Mouse (Mus musculus): ENCODE data around the gene Krt20. TPM values are rescaled to one million over a fixed set of nuclear protein-coding genes. Genes with fewer than 3 reads are reported as not detected.

The Krt20 gene
- polyA plus RNA-seq, 1 experiment from 2014 or later: 0.70 TPM

DNA sequence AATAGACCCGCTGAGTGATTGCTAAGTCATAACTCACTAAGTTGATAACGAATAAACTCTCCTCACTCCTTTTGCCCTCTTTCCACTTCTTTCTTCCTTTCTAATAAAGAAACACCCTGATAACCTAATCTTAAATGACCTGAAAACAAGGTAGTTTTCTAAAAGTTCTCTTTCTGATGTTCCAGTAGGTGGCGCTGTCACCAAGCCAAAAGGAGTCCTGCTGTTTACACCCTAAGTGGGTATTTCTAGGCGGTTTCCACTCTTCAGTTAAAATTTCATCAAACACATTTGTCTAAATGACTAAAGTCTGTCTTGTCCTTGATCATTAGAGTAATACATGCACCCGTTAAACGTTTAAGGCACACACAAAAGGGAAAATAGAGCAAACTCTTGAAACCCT lies 24.7 kb downstream of the Krt20 start:
- ATAC-seq (ENCODE audit: insufficient number of reproducible peaks, insufficient read depth, low FRiP score, low read depth): no peak
- Histone ChIP-seq H3K9me3 (ENCODE audit: control insufficient read depth, low read length) (no peaks in the 10 kb centered on the region), H3K9ac (ENCODE audit: low read length) (no peak overlapping the region), H3K4me3 (ENCODE audit: control insufficient read depth in 1 of 2, insufficient read depth in 1 of 2, low read depth in 1 of 2, low read length in 2 of 2) (no peak overlapping the region), H3K4me1 (ENCODE audit: control insufficient read depth in 2 of 2, insufficient read depth in 2 of 2, low read length in 2 of 2) (no peaks in the 10 kb centered on the region), H3K36me3 (ENCODE audit: control insufficient read depth, insufficient read depth, low read length) (no peaks in the 10 kb centered on the region), H3K27ac (replicated peaks in 1 of 2; ENCODE audit: control insufficient read depth in 1 of 2, insufficient read depth in 1 of 2, low read depth in 2 of 2, low read length in 2 of 2) (no peak overlapping the region), H3K27me3 (ENCODE audit: control insufficient read depth, insufficient read depth, low read length) (peaks cover 3% of the 10 kb centered on the region; the same call in 1 of the 2 replicates), H3K4me2 (ENCODE audit: low read length) (no peak overlapping the region)
- 16% methylated on average over 6 of the region's 6 CpGs for WGBS

DNA sequence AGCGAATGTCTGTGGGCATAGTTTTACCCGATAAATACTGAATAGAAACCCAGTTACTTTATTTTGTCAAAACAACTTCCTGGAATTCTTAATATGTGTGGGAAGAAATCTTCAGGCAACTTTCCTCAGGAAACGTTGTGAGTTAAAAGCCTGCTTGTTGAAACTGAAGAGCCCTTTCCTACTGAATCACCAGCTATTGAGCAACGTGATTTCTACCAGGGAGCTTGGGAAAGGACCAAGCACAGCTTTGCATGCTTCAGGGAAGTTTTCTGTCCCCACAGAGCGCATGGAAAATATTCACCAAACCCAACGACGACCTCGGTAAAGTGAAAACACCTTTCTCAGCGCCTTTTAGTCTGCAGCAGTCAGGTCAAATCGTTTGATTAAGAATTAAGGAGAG lies 31.8 kb downstream of the Krt20 start:
- ATAC-seq (ENCODE audit: insufficient number of reproducible peaks, insufficient read depth, low FRiP score, low read depth): no peak
- H3K9me3 ChIP-seq (ENCODE audit: control insufficient read depth, low read length): no peaks in the 10 kb centered on the region
- no peak overlapping the region for H3K9ac ChIP-seq (ENCODE audit: low read length)
- H3K36me3 ChIP-seq (ENCODE audit: control insufficient read depth, insufficient read depth, low read length): no peaks in the 10 kb centered on the region
- no peaks in the 10 kb centered on the region for H3K4me1 ChIP-seq (ENCODE audit: control insufficient read depth in 2 of 2, insufficient read depth in 2 of 2, low read length in 2 of 2)
- peaks cover 7% of the 10 kb centered on the region; the same call in 1 of the 2 replicates for H3K27me3 ChIP-seq (ENCODE audit: control insufficient read depth, insufficient read depth, low read length)
- no peak overlapping the region for H3K4me2 ChIP-seq (ENCODE audit: low read length)
- H3K27ac ChIP-seq (replicated peaks in 1 of 2; ENCODE audit: control insufficient read depth in 1 of 2, insufficient read depth in 1 of 2, low read depth in 2 of 2, low read length in 2 of 2): no peak overlapping the region
- WGBS: 63% methylated on average over 10 of the region's 10 CpGs
- no peak overlapping the region for H3K4me3 ChIP-seq (ENCODE audit: control insufficient read depth in 1 of 2, insufficient read depth in 1 of 2, low read depth in 1 of 2, low read length in 2 of 2)

DNA sequence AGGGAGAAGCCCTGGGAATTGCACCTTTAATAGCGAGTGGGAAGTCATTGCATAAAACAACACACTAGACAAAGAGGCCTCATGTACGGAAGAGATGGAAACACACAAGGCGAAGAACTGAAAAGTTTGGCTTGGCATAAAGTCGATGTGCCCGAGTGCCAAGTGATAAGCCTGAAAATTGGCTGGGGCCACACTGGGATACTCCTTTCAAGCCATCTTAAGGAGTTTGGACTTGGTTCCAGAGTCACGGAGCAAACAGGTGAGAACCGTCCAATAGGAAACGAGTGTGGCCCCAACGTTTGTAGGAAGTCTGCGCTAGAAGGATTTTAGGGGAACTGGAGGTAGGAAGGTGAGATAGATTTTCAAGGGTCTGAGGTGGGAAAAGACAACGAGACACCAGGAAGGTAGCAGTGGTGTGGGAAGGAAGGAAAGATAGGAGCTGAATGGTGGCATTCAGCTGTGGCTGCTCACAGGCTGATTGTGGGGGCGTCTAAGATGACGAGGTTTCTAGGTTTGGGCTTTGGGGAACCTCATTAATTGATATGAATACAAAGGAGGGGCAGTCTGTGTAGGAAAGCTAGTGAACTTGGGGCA lies 37.9 kb downstream of the Krt20 start:
- Histone ChIP-seq H3K4me2 (ENCODE audit: low read length) (no peak overlapping the region), H3K27me3 (ENCODE audit: control insufficient read depth, insufficient read depth, low read length) (peaks cover 23% of the 10 kb centered on the region; the same call in 1 of the 2 replicates), H3K9me3 (ENCODE audit: control insufficient read depth, low read length) (no peaks in the 10 kb centered on the region), H3K36me3 (ENCODE audit: control insufficient read depth, insufficient read depth, low read length) (no peaks in the 10 kb centered on the region), H3K9ac (ENCODE audit: low read length) (no peak overlapping the region), H3K27ac (replicated peaks in 1 of 2; ENCODE audit: control insufficient read depth in 1 of 2, insufficient read depth in 1 of 2, low read depth in 2 of 2, low read length in 2 of 2) (no peak overlapping the region), H3K4me3 (ENCODE audit: control insufficient read depth in 1 of 2, insufficient read depth in 1 of 2, low read depth in 1 of 2, low read length in 2 of 2) (no peak overlapping the region), H3K4me1 (ENCODE audit: control insufficient read depth in 2 of 2, insufficient read depth in 2 of 2, low read length in 2 of 2) (no peaks in the 10 kb centered on the region)
- ATAC-seq (ENCODE audit: insufficient number of reproducible peaks, insufficient read depth, low FRiP score, low read depth): no peak
- 77% methylated on average over 13 of the region's 13 CpGs for WGBS

DNA sequence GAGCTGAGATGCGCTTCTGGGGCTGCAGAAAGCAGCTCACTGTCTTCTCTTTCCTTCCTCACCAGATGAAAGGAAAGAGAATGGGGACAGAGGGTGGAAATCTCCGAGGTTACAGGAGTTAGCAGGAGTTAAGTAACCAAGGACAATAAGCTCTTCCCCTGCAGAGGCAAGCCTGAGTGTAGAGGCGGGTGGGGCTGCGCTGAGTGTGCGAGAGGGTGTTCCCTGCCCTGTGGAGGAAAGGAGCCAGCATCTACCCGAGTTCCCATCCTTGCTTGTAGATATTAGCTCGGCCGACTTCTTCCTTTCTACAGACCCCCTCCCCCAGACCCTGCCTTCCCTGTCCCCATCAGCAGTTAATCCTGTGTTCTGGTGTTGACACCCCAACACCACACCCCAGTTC lies 39.1 kb downstream of the Krt20 start:
- Histone ChIP-seq H3K9me3 (ENCODE audit: control insufficient read depth, low read length) (no peaks in the 10 kb centered on the region), H3K27ac (replicated peaks in 1 of 2; ENCODE audit: control insufficient read depth in 1 of 2, insufficient read depth in 1 of 2, low read depth in 2 of 2, low read length in 2 of 2) (no peak overlapping the region), H3K4me3 (ENCODE audit: control insufficient read depth in 1 of 2, insufficient read depth in 1 of 2, low read depth in 1 of 2, low read length in 2 of 2) (no peak overlapping the region), H3K36me3 (ENCODE audit: control insufficient read depth, insufficient read depth, low read length) (no peaks in the 10 kb centered on the region), H3K4me2 (ENCODE audit: low read length) (no peak overlapping the region), H3K9ac (ENCODE audit: low read length) (no peak overlapping the region), H3K27me3 (ENCODE audit: control insufficient read depth, insufficient read depth, low read length) (peaks cover 23% of the 10 kb centered on the region; the same call in 1 of the 2 replicates), H3K4me1 (ENCODE audit: control insufficient read depth in 2 of 2, insufficient read depth in 2 of 2, low read length in 2 of 2) (no peaks in the 10 kb centered on the region)
- 51% methylated on average over 8 of the region's 8 CpGs for WGBS
- no peak for ATAC-seq (ENCODE audit: insufficient number of reproducible peaks, insufficient read depth, low FRiP score, low read depth)

DNA sequence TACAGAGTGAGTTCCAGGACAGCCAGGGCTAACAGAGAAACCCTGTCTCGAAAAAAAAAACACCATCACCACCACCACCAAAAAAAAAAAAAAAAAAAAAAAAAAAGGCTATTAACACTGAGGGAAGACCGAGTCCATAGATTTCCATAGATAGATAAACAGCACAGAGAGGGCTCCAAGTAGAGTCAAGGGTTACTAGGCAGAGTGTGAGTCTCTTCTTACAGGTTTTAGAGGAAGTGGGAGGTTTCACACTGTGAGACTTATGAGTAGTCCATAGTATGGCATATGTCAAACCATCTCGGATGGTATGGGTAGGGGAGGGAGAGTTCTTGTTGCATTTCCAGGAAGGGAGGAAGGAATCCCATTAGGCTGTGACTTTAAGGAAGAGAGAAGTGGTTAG lies 39.9 kb downstream of the Krt20 start:
- 60% methylated on average over 3 of the region's 3 CpGs for WGBS
- Histone ChIP-seq H3K36me3 (ENCODE audit: control insufficient read depth, insufficient read depth, low read length) (no peaks in the 10 kb centered on the region), H3K4me2 (ENCODE audit: low read length) (no peak overlapping the region), H3K9ac (ENCODE audit: low read length) (no peak overlapping the region), H3K9me3 (ENCODE audit: control insufficient read depth, low read length) (no peaks in the 10 kb centered on the region), H3K27ac (replicated peaks in 1 of 2; ENCODE audit: control insufficient read depth in 1 of 2, insufficient read depth in 1 of 2, low read depth in 2 of 2, low read length in 2 of 2) (no peak overlapping the region), H3K27me3 (ENCODE audit: control insufficient read depth, insufficient read depth, low read length) (peaks cover 23% of the 10 kb centered on the region; the same call in 1 of the 2 replicates), H3K4me1 (ENCODE audit: control insufficient read depth in 2 of 2, insufficient read depth in 2 of 2, low read length in 2 of 2) (no peaks in the 10 kb centered on the region), H3K4me3 (ENCODE audit: control insufficient read depth in 1 of 2, insufficient read depth in 1 of 2, low read depth in 1 of 2, low read length in 2 of 2) (no peak overlapping the region)
- no peak for ATAC-seq (ENCODE audit: insufficient number of reproducible peaks, insufficient read depth, low FRiP score, low read depth)

DNA sequence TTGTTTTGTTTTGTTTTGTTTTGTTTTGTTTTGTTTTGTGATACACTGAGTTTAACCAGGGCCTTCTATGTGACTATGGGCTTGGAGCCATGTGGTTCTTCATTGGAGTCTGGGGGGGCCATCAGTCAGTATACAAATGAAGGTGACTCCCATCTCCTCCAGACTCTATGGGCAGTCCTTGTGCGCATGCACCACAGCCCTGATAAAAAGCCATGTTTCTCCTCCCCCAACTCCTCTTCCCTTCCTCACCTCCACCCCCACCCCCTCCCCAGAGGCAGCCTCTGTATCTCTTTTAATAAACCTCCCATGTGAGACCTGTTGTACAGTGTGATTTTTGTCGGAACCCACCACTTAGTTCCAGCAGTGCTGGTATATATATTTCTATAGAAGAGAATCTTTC lies 41.3 kb downstream of the Krt20 start:
- Histone ChIP-seq H3K27ac (replicated peaks in 1 of 2; ENCODE audit: control insufficient read depth in 1 of 2, insufficient read depth in 1 of 2, low read depth in 2 of 2, low read length in 2 of 2) (no peak overlapping the region), H3K9ac (ENCODE audit: low read length) (no peak overlapping the region), H3K27me3 (ENCODE audit: control insufficient read depth, insufficient read depth, low read length) (peaks cover 21% of the 10 kb centered on the region; the same call in 1 of the 2 replicates), H3K4me1 (ENCODE audit: control insufficient read depth in 2 of 2, insufficient read depth in 2 of 2, low read length in 2 of 2) (no peaks in the 10 kb centered on the region), H3K36me3 (ENCODE audit: control insufficient read depth, insufficient read depth, low read length) (no peaks in the 10 kb centered on the region), H3K4me3 (ENCODE audit: control insufficient read depth in 1 of 2, insufficient read depth in 1 of 2, low read depth in 1 of 2, low read length in 2 of 2) (no peak overlapping the region), H3K4me2 (ENCODE audit: low read length) (no peak overlapping the region), H3K9me3 (ENCODE audit: control insufficient read depth, low read length) (no peaks in the 10 kb centered on the region)
- no peak for ATAC-seq (ENCODE audit: insufficient number of reproducible peaks, insufficient read depth, low FRiP score, low read depth)
- WGBS: 81% methylated on average over 2 of the region's 2 CpGs

DNA sequence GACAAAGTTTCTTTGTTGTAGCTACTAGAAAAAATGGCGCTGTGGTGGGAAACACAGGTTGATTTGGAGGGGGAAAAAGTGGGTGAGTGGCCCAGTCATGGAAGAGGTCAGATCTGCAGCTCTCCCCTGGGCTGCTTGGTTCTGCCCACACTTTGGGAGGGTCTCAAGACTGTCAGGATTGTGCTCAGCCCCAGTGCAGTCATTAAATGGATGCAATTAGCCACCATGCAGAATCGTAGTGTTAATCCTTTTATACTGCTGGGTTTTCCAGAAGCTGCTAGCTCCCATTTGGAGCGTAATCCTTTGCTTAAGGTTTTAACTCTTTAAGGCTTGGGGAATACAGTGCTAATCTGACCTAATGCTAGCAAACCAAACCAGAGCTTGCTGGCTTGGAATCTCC lies 41.9 kb downstream of the Krt20 start:
- ATAC-seq (ENCODE audit: insufficient number of reproducible peaks, insufficient read depth, low FRiP score, low read depth): no peak
- no peaks in the 10 kb centered on the region for H3K36me3 ChIP-seq (ENCODE audit: control insufficient read depth, insufficient read depth, low read length)

DNA sequence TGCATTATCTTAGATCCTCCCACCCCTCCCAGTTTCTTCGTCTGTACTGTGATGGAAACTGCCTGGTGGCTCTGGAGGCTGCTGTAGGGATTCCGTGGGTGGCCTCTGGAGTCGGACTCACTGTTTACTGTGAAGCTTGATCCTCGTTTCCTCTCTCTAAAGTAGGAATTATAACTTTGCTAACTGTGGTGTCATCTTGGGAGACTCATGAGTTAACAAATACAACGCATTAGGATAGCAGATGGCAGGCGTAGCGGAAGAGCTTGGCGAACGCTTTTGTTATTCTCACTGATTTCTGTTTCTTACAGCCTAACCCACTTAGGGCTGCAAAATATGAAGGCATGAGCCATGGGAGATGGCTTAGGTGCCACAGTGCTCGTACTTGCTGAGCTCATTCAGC lies 45.5 kb downstream of the Krt20 start:
- no peaks in the 10 kb centered on the region for H3K36me3 ChIP-seq (ENCODE audit: control insufficient read depth, insufficient read depth, low read length)
- WGBS: 83% methylated on average over 10 of the region's 10 CpGs
- H3K9ac ChIP-seq (ENCODE audit: low read length): no peak overlapping the region
- H3K27ac ChIP-seq (replicated peaks in 1 of 2; ENCODE audit: control insufficient read depth in 1 of 2, insufficient read depth in 1 of 2, low read depth in 2 of 2, low read length in 2 of 2): no peak overlapping the region
- no peak for ATAC-seq (ENCODE audit: insufficient number of reproducible peaks, insufficient read depth, low FRiP score, low read depth)
- no peak overlapping the region for H3K4me2 ChIP-seq (ENCODE audit: low read length)
- no peaks in the 10 kb centered on the region for H3K4me1 ChIP-seq (ENCODE audit: control insufficient read depth in 2 of 2, insufficient read depth in 2 of 2, low read length in 2 of 2)
- no peak overlapping the region for H3K4me3 ChIP-seq (ENCODE audit: control insufficient read depth in 1 of 2, insufficient read depth in 1 of 2, low read depth in 1 of 2, low read length in 2 of 2)
- peaks cover 6% of the 10 kb centered on the region; the same call in 1 of the 2 replicates for H3K27me3 ChIP-seq (ENCODE audit: control insufficient read depth, insufficient read depth, low read length)
- H3K9me3 ChIP-seq (ENCODE audit: control insufficient read depth, low read length): no peaks in the 10 kb centered on the region

More for the DNA sequence above, 41.9 kb downstream of the Krt20 start:
- Histone ChIP-seq H3K4me1 (ENCODE audit: control insufficient read depth in 2 of 2, insufficient read depth in 2 of 2, low read length in 2 of 2) (no peaks in the 10 kb centered on the region), H3K27ac (replicated peaks in 1 of 2; ENCODE audit: control insufficient read depth in 1 of 2, insufficient read depth in 1 of 2, low read depth in 2 of 2, low read length in 2 of 2) (no peak overlapping the region), H3K9me3 (ENCODE audit: control insufficient read depth, low read length) (no peaks in the 10 kb centered on the region), H3K4me3 (ENCODE audit: control insufficient read depth in 1 of 2, insufficient read depth in 1 of 2, low read depth in 1 of 2, low read length in 2 of 2) (no peak overlapping the region), H3K4me2 (ENCODE audit: low read length) (no peak overlapping the region), H3K27me3 (ENCODE audit: control insufficient read depth, insufficient read depth, low read length) (peaks cover 18% of the 10 kb centered on the region; the same call in 1 of the 2 replicates), H3K9ac (ENCODE audit: low read length) (no peak overlapping the region)
- WGBS: 41% methylated on average over 3 of the region's 3 CpGs
